Mouse (Mus musculus) left cerebral cortex, postnatal 4 days (tissue): ENCODE results near the gene Hnrnpa1. TPM values are rescaled to one million over a fixed set of nuclear protein-coding genes. Genes with fewer than 3 reads are reported as not detected.

Source experiments
- DNase-seq: peaks from one replicate; pipeline ENCODE4 v3.0.0-alpha.2; 2022
- intact Hi-C: fragments of 180-260 bp; cut with DNase I; formaldehyde crosslinking; loops from one replicate; pipeline ENCODE4 v1.15.1; 2025
- total RNA-seq, 2 experiments: library from RNA; stranded (reverse); gene quantifications; 2 replicates each; pipeline ENCODE4 v1.2.3; 2021

Gene Hnrnpa1
- total RNA-seq, result 100 to 1,000 TPM; 690 to 711 TPM

GRCm38 (mm10) chr15:103240160-103241028 lies at the start of gene Hnrnpa1:
Gene Hnrnpa1 (plus strand): TSS chr15:103240432.
- intact Hi-C loops, result loop anchor here (2.0 to 5.0 kb wide), 2 partner anchors 33 to 66 kb away; no protein-coding TSS in a partner anchor
- DNase-seq, result peak; percentile 95

GRCm38 (mm10) chr15:103190531-103191462 lies 49.4 kb upstream of the Hnrnpa1 start:
- intact Hi-C loops, result no loop called here

GRCm38 (mm10) chr15:103193606-103194005 lies 46.6 kb upstream of the Hnrnpa1 start:
- no peak for DNase-seq
- intact Hi-C loops, result no loop called here

More at GRCm38 (mm10) chr15:103190531-103191462, 49.4 kb upstream of the Hnrnpa1 start:
- peak; percentile 65 for DNase-seq

GRCm38 (mm10) chr15:103196835-103197234 lies 43.4 kb upstream of the Hnrnpa1 start:
- DNase-seq, result no peak
- intact Hi-C loops, result loop anchor here (5.0 kb wide), 1 partner anchor 110 kb away; no protein-coding TSS in a partner anchor

- DNase-seq, result no peak
- intact Hi-C loops, result loop anchor here (5.0 kb wide), 1 partner anchor 110 kb away; no protein-coding TSS in a partner anchor
Measured at GRCm38 (mm10) chr15:103197785-103198184, 42.4 kb upstream of the Hnrnpa1 start.

GRCm38 (mm10) chr15:103202088-103202793 lies 38.0 kb upstream of the Hnrnpa1 start:
- intact Hi-C loops, result no loop called here
- DNase-seq, result no peak

GRCm38 (mm10) chr15:103205156-103205555 lies 35.1 kb upstream of the Hnrnpa1 start:
- intact Hi-C loops, result loop anchor here (5.0 kb wide), 1 partner anchor 37 kb away; the partner anchor contains the start of gene Hnrnpa1
- no peak for DNase-seq

- intact Hi-C loops, result no loop called here
Measured at GRCm38 (mm10) chr15:103214149-103214548, 26.1 kb upstream of the Hnrnpa1 start.

GRCm38 (mm10) chr15:103214971-103215907 lies 25.0 kb upstream of the Hnrnpa1 start:
- intact Hi-C loops, result no loop called here
- peak; percentile 93 for DNase-seq

More at GRCm38 (mm10) chr15:103214149-103214548, 26.1 kb upstream of the Hnrnpa1 start:
- DNase-seq, result no peak

GRCm38 (mm10) chr15:103216052-103216451 lies 24.2 kb upstream of the Hnrnpa1 start:
- intact Hi-C loops, result no loop called here
- DNase-seq, result no peak

- intact Hi-C loops, result no loop called here
- no peak for DNase-seq
Measured at GRCm38 (mm10) chr15:103220785-103221184, 19.4 kb upstream of the Hnrnpa1 start.

- no peak for DNase-seq
- intact Hi-C loops, result no loop called here
Measured at GRCm38 (mm10) chr15:103221386-103221785, 18.8 kb upstream of the Hnrnpa1 start.

- no peak for DNase-seq
- intact Hi-C loops, result no loop called here
Measured at GRCm38 (mm10) chr15:103224161-103224560, 16.1 kb upstream of the Hnrnpa1 start.

- intact Hi-C loops, result no loop called here
- DNase-seq, result no peak
Measured at GRCm38 (mm10) chr15:103227022-103227421, 13.2 kb upstream of the Hnrnpa1 start.

- DNase-seq, result no peak
- intact Hi-C loops, result no loop called here
Measured at GRCm38 (mm10) chr15:103227572-103227971, 12.7 kb upstream of the Hnrnpa1 start.

GRCm38 (mm10) chr15:103228904-103229303 lies 11.3 kb upstream of the Hnrnpa1 start:
- intact Hi-C loops, result no loop called here
- no peak for DNase-seq

- DNase-seq, result no peak
Measured at GRCm38 (mm10) chr15:103233119-103233518, 7.1 kb upstream of the Hnrnpa1 start.

GRCm38 (mm10) chr15:103237295-103237694 lies 2.9 kb upstream of the Hnrnpa1 start:
- intact Hi-C loops, result no loop called here
- no peak for DNase-seq

More at GRCm38 (mm10) chr15:103233119-103233518, 7.1 kb upstream of the Hnrnpa1 start:
- intact Hi-C loops, result no loop called here

- intact Hi-C loops, result no loop called here
- peak; percentile 97 for DNase-seq
Measured at GRCm38 (mm10) chr15:103239130-103239684, 1.0 kb upstream of the Hnrnpa1 start.
